Mouse (Mus musculus) testis, postnatal 14 days (tissue): ENCODE data around the gene Gdi1.
A peak's percentile ranks its signal among the peaks of the same experiment; 100 is the strongest.

Experiments used
- DNase-seq: peaks from one replicate; pipeline ENCODE4 v3.0.0; 2021; ENCODE audit warnings: low spot score

Gene Gdi1

DNA sequence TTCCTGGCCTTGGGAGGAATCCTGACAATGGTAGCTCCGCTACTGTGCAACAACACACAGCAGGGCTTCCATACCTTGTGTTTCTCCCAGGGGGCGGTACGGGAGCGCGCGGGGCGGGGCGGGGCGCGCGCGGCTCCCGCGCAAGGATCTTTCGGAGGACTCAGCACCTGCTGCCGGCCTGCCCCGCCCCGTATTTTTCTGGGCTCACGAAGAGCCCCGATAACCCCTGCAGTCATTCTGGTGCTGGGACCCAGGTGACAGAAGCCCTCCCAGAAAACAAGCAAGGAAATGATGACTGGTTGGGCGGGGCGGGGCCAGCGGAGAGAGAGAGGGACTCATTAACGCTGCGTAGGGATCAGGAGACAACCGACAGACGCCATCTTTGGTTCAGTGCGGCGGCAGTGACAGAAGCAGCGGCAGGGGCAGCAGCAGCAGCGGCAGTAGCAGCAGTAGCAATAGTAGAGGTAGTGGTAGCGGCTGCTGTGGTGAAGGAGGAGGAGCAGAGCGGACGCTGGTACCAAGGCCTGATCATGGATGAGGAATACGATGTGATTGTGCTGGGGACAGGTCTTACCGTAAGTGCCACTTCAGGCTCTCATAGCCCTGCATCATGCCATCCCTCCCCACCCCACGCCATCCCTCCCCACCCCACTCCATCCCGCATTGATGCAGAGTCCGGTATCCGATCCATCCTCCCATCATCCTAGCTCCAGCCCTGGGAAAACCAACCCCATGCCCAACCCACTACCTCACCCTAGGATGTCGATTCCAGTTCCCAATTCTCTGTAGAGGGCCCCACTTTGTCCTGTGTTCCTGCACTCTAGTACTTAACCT lies at the start of gene Gdi1:
Gene Gdi1, plus strand, starts transcription at position 132 of the 834 bp plus-strand sequence.
- peak; percentile 63 for DNase-seq

DNA sequence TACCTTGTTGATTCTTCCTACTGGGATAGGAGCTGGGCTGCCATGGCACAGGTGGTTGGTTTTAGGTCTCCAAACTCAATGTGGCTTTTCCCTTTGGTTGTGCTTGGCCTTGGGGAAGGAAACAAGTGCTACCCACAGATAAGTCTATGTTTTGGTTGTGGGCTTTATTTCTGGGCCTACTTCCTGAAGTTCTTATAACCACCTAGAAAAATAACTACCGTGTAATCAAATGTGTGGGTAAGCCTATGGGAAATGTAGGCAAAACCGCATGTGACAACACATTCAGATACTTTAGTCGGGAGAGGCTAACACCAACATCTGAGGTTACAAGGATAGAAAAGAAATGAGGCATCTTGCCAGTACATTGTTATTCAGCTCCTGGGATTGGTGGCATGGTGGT lies 47.1 kb upstream of the Gdi1 start:
- DNase-seq: no peak

DNA sequence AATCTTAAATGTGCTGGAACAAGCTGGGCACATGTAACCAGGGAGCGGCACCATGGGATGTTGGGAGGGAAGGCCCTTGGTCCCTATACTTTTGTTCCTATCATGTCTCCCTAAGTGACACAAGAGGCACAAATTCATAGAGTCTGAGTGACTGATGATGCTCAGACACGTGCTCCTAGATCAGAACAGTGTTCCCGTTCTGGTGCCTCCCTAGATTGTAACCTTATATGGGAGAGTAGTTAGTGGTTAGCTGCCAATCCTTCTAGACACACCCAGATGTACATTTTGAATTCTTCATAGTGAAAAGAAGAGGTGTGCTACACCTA lies 35.1 kb upstream of the Gdi1 start:
- no peak for DNase-seq

DNA sequence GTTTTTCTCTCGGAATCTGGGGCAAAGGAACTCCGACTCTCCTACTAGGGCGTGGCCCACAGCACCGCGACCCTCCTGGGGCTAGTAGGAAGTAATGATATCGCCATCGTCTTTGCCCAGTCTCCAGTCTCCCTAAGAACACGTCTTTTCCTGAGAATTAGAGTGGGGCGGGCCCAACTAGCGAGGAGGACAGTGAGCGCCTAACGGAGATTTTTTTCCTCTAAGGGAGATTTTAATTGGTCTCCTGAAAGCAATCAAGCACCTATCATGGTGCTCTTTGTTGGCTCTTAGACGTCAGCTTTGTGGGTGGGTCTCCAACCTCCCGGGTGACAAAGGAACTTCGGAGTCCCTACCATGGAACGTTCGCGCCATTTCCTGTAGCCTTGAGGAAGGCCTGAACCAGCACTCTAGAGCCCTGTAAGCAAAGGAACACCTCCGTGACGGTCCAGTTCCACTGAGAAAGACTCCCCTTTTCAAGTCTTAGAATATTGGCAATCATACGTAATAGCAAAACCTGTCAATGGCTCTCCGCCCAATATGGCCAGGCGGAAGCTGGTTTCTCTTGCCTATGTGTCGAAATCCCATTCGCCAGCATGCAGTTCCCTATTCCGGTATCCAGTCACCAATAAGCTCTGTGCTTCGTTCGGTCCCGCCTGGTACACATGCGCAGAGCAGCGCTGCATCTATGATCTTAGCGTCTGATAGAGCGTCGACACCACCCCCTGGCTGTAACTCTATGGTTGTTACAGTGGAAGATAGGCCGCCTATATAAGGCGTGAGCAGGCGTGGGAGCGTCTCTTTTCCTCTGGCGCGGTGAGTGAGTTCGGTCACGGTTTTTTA lies 34.5 kb upstream of the Gdi1 start, which contains the start of gene Rpl10:
Gene Rpl10, plus strand, starts transcription at position 751 of the 840 bp plus-strand sequence.
- DNase-seq: peak; percentile 92

DNA sequence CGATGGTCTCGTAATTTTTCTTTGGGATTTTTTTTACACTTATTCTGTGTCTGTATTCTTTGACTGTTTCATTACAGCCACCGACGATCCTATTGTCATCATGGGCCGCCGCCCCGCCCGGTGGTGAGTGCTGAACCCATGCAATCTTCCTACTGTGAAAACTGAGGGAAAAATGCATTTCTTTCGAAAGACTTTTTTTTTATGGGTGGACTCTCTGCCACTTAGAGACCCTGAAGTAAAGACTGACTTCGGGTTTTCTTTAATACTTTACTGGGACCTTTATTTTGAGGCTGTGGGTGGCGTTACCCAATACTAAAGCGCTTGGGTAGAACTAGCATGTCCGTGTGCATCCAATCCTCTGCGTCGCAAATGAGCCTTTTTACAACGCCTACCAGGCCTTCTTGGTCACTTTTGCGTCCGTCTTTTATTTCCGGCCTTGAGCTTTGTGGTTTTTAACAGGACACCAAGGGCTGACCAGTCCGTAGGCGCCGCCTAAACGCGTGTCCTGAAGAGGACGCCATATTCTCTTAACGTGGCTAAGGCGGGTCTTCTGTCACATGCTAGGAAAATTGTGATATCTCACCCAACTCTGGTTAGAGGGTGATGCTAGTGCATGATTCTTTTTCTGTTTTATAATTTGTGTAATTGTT lies 33.8 kb upstream of the Gdi1 start:
- DNase-seq: no peak

DNA sequence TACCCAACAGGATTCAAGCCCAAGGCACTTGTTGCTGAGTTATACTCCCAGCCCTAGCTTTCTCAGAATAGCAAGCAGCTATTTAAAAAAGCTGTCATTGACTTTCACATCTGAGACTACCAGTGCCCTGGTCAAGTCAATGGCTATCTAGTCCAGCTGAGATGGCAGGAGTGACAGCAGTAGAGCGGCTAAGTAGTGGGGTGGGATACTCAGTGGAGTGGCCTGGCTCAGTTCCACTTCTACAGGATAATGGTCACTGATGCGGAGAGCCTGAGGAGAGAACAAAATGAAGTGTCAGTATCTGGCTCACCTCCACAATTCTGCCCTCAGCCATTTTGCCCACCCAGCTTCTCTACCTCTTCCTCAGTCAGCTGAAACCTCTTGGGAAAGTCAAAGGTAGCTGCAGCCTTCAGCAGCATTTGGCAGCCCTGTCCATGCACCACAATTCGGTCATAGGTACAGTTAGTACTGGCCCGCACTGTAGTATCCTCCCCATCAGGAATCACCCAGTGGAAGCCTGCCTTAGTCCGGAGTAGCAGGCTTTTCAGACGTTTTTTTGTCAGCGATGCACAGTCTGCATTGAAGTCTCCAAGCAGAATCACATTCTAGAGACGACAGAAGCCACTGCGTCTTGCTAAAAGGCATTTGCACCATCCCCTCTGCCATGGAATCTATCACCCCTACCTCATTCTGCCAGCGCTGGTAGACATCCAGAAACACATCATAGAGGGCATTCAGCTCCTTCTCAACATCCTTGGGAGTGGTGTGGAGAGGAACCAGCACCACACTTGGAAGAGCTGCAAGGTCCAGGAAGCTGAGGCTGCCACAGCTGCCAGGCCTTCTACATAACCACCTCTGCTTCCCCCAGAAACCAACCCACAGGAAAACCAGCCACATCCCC lies 31.1 kb upstream of the Gdi1 start:
- DNase-seq: no peak

DNA sequence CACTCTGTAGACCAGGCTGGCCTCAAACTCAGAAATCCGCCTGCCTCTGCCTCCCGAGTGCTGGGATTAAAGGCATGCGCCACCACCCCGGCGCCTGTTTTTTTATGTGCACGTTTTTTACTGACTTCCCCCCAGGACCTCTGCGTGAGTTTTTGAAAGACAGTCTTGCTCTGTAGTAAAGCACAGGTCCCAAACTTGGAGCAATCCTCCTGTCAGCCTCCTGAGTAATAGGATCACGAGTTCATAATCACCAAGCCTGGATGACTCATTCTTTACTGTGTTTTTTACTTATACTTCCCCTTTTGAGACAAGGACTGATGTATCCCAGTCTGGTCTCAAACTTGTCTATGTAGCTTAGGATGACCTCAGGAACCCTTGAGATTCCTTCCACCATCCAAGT lies 26.9 kb upstream of the Gdi1 start:
- DNase-seq: no peak

DNA sequence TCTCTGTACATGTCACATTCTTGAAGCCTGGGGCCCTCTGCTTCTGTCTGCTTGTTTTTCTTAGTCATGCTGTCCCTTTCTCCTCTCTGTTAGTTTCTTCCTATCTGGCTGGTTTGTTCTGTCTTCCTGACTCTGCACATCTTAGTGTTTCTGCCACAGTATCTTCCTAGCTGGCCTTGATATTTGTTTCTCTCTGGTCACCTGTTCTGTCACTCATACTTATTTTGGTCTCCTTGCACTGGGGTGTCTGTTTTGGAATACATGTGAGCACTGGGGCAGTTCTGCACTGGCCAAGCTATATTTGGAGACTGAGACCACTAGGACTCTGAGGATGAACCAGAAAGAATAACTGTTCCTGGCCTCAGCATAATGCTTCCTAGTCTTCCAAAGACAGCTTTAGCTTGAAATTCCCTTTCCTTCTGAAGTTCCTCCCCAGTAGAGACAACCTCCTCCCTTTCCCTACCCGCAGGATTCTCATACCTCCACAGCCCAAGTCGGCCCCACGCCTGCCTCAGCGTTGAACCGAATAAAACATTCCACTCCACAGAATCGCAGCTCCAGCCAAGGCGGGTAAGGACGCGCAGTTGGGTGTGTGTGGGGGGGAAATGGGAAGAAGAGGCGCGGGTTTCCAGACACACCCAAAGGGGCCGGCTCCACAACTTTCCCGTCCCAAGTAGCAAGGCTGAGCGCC lies 23.6 kb upstream of the Gdi1 start:
- no peak for DNase-seq

DNA sequence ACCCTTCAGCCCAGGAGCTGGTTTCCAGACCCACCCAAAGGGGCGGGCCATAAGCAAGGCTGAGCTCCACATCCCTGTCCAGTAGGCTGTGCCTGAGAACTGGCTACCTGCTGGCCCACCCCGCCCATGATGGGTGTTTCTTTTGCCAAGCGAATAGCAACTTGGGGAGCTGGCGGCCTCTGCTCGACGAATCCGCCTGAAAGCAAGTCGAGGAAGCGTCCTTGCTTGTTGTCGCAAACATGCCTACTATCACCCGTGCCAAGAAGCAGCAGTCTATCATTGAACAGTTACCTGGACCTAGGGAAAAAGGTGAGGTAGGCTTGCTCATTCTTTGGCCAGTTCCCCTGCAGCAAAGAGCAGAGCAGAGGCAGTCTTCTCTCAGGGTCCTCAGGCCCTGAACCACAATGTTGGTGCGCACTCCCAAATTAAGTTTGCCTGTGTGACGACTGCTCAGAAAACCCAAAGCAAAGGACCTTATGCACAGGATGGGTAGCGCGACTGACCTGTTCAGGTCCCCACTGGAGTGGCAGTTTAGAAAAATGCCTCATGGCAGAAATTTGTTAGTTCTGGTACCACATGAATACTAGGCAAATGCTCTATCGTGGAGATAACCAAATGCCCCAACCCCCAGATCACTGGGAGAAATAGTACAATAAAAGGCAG lies 22.9 kb upstream of the Gdi1 start, which contains the start of the genes Taz and Dnase1l1:
Gene Taz, plus strand, starts transcription at position 181 of the 663 bp plus-strand sequence.
Gene Dnase1l1, minus strand, starts transcription at position 606 of the 663 bp plus-strand sequence.
- DNase-seq: peak; percentile 82

DNA sequence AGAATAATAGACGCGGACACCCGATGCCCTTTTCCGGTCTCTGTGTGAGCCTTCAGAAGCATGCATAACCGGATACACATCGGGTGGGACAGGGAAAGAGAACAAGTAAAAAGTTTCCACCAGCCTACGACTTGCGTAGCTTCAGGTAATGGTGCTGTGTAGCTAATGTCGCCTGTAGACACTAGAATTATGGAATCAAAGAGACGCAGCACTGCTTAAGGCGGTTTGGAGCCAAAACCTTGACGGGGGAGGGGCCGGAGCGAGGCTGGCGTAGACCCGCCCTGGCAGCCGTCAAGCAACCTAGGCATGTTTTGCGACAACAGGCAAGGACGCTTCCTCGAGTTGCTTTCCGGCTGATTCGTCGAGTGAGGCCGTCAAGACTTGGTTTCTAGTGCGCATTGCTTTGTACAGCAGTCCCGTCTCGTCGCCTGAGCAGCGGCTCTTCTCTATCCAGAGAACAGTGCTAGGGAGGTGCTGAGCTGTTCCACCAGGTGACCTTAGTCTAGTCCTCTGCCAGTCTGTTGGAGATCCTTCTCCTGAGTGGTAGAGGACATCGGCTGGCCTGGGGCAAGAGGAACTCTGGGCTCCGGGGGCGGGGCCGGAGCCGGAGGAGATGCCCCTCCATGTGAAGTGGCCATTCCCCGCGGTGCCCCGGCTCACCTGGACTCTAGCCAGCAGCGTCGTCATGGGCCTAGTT lies 22.3 kb upstream of the Gdi1 start:
- peak; percentile 87 for DNase-seq

DNA sequence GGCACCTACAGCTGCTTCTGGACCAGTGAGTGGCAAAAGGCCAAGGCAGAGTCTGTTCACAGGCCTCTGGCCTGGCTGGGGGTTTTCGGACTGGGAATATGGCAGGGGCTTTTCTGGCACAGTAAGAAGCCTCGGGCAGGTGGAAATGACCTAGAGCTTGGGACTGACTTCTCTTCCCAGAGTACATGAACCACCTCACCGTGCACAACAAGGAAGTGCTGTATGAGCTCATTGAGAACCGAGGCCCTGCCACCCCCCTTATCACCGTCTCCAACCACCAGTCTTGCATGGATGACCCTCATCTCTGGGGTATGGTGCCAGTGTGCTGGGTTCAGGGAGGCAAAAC lies 21.7 kb upstream of the Gdi1 start:
- no peak for DNase-seq

DNA sequence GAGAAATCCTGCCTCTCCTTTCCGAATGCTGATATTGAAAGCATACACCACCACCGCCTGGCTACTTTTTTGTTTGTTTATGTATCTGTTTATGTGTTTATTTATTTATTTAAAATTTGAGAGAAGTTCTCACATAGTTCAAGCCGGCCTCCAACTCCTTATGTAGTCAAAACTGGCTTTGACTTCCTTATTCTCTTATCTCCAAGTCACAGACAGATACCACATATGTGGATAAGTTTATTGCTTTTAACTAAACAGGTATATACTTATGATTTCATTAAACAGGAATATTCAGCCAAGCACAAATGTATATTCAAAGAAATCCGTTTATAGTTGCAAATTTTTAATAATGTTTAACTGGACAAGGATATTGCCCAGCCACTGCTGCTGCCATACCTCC lies 11.4 kb upstream of the Gdi1 start:
- no peak for DNase-seq

DNA sequence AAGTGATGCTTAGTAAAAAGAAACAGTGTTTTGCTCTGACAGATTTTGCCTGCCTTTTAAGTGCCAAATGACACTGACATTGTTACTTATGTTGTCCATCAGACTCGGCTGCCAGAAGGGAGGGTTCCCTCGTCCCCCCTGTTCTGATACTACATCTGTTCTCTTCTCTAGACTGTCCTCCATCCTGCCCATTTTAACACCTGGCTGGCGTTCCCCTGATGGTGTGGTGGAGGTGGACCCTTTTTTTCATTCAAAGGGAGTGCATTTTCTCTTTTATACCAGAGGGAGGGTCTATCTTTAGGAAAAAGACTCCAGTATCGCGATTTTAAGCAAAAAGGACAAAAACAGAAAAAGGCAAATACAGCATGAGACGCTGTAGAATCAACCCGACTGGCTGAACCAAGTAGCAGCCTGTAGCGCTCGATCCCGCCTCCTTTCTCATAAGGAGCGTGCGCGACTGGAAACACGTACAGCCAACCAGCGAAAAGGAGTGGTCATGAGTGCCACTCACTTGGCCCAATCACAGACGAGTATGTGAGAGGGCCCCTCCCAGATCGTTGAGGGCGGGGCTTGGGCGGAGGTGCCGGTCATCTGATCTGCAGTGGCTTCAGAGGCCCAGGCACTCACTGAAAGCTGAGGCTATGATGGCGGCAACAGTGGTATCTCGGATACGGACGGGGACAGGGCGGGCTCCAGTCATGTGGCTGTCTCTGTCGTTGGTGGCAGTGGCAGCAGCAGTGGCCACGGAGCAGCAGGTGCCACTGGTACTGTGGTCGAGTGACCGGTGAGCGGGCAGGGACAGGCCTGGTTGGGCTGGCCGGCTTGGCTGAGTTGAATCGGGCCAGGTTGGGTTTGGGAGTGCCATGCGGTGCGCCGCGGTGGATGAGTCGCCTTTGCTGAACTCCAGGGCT lies 8.0 kb upstream of the Gdi1 start, which contains the start of gene Atp6ap1:
Gene Atp6ap1, plus strand, starts transcription at position 560 of the 911 bp plus-strand sequence.
- peak; percentile 93 for DNase-seq

DNA sequence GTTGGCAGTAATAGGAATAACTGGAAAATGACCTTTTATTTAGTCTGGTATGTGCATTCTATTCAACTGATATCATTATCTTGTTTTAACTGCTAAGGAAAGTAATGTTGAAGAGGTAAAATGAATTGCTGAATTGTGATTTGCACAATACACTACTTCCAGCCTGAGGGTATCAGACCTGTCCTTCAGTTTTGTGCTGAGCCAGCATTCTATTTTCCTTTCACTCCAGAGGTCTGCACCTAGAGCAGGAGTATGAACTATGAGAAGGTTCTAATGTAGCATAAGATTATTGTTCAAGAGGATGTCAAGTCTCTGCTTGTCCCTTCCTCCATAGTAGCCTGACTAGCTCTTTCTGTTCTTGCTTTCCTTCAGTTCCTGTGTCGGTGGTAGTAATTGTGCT lies 6.5 kb upstream of the Gdi1 start:
- no peak for DNase-seq

DNA sequence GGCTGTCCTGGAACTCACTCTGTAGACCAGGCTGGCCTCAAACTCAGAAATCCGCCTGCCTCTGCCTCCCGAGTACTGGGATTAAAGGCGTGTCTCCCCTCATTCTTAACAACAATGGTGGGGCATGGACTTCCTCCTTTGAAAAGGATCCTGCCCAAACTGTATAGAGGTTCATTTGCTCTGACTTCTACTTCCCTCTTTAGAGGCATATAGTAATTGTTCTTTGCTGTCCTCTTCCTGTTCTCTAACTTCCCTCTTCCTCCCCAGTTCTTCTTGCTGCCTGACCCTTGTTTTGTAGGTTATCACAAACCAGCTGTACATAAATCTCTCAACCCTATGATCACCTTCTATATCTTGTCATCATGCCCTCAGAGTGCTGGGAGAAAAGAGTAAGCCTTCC lies 5.1 kb upstream of the Gdi1 start:
- no peak for DNase-seq

DNA sequence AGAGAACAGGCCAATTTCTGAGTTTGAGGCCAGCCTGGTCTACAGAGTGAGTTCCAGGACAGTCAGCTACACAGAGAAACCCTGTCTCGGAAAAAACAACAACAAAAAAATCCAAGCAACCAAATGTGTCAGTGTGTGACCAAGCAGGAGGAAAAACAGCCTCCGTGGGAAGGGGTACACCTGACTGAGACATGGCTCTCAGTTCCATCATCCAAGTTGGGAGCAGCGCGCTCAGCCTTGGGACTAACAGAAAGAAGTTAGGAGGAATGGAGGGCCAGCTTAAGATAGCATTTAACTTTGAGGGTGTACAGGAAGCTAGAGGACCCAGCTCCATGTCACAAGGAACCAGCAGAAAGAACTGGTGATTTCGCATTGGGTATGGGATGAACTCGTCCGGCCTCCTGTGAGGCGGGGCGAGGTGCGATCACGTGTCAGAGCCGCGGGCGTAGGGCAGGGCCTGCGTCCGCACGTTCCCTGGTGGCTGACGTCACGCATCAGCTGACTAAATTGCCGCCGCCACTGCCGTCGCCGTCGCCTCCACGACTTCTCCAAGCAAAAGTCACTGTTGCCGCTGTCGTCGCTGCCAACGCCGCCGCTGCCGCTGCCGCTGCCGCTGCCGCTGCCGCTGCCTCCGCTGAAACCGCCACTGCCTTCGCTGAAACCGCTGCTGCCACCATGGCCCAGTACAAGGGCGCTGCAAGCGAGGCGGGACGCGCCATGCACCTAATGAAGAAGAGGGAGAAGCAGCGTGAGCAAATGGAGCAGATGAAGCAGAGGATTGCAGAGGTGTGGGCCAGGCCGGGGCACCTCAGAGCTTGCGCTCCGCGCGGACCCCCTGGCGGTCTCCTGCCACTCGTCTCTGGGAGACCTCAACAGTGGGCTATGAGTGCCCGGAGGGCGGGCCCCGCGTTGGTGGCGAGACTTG lies 8.0 kb downstream of the Gdi1 start, which contains the start of gene Fam50a:
Gene Fam50a, plus strand, starts transcription at position 494 of the 925 bp plus-strand sequence.
- DNase-seq: peak; percentile 86

DNA sequence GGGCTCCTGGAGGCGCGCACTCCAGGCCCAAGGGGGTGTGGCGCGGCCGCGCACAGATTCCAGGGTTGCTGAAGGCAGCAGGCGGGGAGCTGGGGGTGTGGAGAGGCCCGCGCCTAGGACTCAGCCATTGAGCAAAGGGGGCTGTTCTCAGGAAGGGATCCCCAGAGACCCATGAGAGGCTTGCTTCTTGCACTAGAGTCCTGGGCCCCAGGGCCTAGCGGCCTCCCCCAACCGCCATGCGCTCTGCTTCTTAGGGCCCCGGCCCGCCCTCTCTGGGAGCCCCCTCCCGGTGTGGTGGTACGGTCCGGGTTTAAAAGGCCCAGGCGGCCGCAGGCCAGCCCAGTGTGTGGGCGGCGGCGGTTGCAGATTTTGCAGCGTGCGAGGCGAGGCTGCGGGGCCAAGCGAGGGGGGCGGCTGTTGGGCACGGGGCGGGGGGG lies 23.9 kb downstream of the Gdi1 start, which contains the start of gene Plxna3:
Gene Plxna3, plus strand, starts transcription at position 342 of the 437 bp plus-strand sequence.
- DNase-seq: peak; percentile 64
